Mouse (Mus musculus) gonadal fat pad, adult 2 months (tissue): ENCODE data around the gene Hnrnpl. TPM values are rescaled to one million over a fixed set of nuclear protein-coding genes. Genes with fewer than 3 reads are reported as not detected.

Experiments
- DNase-seq: peaks from one replicate; pipeline ENCODE4 v3.0.0-alpha.2; 2012; ENCODE audit warnings: low read depth
- polyA plus RNA-seq: library from polyadenylated mRNA; depleted of rRNA; stranded (reverse); fragments of >200 nt; gene quantifications from 2 replicates; pipeline ENCODE4 v1.2.3, GENCODE M21; 2012

The Hnrnpl gene
- polyA plus RNA-seq, 1 experiment, result 302 TPM

DNA sequence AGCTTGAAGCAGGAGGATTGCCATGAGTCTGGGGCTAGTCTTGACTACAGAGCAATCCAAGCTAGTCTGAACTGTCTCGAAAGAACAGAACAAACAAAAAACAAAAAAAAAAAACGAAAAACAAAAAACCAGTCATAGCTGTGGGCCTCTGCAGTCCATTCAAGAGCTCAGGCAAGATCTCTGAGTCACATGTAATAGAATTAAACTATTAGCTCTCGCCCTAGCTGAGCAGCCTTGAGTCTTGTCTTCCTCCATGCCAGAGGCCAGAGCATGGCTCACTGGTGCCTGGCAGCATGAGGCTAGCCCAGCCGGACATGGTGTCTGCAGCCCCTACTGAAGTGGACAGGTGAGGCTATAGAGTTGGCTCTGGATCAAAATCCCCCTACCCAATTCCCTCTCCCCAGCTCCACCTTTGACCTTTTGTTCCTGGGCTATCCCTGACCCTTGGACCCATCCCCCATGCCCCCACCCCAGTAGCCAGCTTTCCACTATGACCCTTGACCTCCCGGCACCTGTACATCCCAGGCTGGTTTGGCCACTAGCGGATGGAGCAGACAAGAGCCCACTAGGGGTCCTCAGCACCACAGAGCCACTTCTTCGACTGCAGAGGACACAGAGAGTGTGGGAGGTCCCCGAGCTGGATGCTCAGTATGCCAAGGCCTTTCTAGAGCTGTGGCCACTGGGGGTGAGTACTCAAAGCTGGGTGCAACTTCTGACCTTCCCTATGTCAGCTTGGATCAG lies 18.1 kb upstream of the Hnrnpl start:
- no peak for DNase-seq

DNA sequence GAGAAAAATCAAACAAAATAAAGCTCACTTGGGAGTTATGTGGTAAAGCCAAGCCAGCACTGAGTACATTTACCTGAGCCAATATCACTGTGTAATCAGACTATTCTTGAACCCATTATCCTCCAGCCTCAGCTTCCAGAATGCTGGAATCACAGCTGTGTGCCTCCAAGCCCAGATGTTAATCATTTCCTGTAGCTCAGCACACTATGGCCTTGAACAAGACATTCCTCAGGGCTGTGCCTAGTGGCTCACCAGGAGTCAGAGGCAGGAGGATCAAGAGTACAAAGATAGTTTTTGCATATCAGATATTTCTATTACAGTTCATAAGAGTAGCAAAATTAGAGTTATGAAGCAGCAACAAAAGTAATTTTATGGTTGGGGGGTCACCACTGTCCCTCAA lies 16.6 kb upstream of the Hnrnpl start:
- no peak for DNase-seq

DNA sequence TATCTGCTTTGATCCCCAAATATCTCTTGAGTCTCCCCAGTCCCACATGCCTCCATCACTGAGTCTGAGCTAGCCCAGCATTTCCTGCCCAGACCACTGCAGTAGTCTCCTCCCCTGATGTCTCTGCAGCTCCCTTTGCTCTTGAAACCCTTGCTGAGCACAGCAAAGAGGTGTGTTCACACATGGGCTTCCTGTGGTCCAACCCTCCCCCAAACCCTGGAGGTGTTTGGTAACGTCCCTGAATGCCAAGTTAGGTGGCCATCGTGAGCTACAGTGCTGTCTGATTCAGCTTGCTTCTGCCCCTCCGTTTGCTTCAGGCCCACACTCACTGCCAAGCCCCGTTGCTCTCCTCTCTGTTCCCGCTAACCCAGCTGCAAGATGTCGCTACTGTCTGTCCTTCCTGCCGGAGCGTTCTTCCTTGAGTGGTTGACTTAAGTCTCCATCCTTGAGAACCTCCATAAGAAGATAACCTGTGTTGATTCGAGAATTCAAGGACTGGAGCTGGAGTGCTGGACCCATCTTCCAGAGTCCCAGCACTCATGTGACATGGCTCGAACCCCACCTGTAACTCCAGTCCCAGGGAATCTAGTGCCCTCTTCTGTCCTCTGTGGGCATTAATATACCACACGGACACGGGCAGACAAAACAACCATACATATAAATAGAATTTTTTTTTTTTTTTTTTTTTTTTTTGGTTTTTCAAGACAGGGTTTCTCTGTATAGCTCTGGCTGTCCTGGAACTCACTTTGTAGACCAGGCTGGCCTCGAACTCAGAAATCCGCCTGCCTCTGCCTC lies 15.8 kb upstream of the Hnrnpl start:
- DNase-seq, result no peak

DNA sequence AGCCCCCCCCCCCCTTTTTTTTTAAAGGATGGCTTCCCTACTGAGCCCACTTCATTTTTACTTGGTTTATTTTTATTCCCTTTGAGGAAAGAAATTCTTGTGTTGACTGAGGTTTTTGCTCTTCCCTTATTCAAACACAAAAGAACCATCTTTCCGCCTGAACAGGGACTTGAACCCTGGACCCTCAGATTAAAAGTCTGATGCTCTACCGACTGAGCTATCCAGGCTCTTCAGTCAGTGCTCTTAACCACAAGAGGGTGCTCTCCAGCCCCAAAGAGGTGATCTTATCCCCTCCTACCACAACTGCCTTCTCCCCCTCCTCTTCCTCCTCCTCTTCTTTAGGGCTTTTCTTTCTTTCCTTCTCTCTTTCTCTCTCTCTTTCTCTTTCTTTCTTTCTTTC lies 14.5 kb upstream of the Hnrnpl start:
- DNase-seq, result no peak

- no peak for DNase-seq
Observed at GRCm38 (mm10) chr7:28794496-28794895, 13.8 kb upstream of the Hnrnpl start.

DNA sequence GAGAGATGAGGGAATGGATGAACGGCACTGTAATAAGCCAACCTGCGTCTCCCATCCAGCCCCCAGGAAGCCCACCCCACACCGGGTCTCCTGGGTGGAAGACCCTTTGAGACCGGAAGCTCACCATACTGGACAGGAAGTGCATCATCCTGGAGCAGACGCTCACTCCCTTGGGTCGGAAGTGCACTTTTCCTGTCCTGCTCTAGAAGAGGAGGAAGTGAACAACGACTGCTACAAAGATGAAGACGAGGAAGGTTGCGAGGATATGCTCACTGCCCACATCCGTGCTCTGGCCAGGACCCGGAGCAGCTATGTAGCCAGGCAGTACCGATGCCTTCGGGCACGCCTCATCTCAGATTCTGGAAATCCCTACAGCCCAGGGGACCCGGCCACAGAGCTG lies 12.5 kb upstream of the Hnrnpl start:
- no peak for DNase-seq

DNA sequence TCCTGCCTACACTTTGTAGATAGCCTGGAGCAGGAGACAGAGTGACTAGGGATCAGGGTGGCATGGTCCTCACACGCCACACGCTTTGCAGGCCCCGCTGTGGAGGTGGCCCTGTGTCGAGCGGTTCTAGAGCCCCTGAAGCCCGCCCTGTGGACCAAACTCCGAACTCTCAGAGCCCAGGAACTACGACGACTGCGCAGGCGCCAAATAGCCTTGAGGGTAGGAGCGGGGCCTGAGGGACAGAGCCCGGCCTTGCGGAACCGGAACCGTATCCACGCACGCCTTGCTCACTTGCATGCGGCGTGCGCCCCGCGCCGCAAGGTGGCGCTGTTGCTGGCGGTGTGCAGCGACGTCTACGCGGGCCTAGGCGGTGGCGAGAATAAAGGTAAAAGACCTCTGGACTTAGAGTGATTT lies 11.8 kb upstream of the Hnrnpl start:
- no peak for DNase-seq

GRCm38 (mm10) chr7:28799994-28800393 lies 8.3 kb upstream of the Hnrnpl start:
- no peak for DNase-seq

GRCm38 (mm10) chr7:28801451-28801850 lies 6.9 kb upstream of the Hnrnpl start:
- DNase-seq, result no peak

DNA sequence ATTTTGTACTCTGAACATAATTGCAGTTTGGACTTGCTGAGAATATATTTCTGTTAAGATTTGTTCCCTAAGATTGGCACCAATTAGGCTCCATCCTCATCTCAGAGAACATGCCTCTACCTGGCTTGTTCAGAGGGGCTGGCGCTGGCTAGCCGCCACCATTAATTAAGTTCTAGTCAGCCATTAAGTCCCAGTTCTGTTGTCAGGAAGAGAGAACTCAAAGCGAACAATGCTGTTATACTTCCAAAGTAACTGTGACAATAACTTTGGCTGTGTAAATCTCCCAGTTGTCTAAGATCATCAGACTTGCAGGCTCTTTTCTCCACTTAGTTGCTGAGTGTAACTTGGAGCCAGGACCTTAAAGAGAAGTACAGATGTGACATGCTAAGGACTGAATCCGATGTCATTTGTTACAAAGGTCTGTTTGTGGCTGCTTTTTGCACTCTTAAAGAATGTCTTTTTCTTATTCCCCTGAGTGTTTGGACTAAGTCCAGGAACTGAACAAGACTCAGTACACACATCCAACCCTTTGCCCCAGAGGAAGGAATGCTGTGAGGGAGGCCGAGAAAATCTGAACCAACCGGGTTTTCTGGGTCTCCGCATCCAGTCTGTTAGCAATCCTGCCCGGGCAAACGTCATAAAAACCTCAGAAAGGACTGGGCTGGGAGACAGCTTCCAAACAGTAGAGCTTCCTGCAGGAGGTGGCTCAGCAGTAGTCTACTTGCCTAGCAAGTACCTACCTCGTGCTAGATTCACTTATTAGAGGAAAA lies 6.3 kb upstream of the Hnrnpl start:
- peak; percentile 96 for DNase-seq

GRCm38 (mm10) chr7:28802846-28803588 lies 5.3 kb upstream of the Hnrnpl start:
- DNase-seq, result no peak

- no peak for DNase-seq
Observed at GRCm38 (mm10) chr7:28803756-28804155, 4.6 kb upstream of the Hnrnpl start.

DNA sequence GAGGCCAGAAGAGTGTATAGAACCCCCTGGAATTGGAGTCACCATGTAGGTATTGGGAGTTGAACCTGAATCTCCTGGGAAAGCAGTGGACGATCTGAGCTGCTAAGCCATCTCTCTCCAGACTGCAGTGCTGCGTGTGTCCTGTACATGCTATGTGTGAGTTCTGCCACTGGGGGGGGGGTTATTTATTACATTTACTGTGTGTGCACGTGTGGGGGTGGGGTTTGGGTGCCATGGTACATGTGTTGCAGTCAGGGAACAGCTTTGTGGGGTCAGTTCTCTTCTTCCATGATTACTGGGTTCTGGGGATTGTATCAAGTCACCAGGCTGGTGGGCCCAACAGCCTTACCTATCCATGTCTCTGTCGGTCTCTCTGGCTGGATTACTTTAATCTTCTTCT lies 1.5 kb upstream of the Hnrnpl start:
- no peak for DNase-seq

- no peak for DNase-seq
Observed at GRCm38 (mm10) chr7:28807641-28808220, 610 bp upstream of the Hnrnpl start.

DNA sequence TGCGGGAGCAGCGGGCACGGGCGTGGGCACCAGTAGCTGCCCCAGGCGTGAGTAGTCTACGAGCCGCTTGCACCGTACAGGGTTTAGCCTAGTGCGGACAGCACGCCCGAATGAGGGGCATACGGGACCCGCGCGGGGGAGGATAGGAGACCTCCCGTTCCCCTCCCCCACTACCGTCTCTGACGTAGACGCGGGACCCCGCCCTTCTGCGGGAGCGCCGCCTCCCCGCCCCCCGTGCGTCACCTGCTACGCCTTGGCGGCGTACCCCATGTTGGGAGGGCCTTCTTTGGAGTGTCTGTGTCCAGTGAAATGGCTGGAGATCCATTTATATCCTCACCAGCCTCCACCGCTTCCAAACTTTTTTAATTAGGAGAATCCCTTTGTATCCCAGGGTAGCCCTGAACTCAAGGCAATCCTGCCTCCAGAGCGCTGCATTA lies 634 bp downstream of the Hnrnpl start:
- DNase-seq, result no peak

DNA sequence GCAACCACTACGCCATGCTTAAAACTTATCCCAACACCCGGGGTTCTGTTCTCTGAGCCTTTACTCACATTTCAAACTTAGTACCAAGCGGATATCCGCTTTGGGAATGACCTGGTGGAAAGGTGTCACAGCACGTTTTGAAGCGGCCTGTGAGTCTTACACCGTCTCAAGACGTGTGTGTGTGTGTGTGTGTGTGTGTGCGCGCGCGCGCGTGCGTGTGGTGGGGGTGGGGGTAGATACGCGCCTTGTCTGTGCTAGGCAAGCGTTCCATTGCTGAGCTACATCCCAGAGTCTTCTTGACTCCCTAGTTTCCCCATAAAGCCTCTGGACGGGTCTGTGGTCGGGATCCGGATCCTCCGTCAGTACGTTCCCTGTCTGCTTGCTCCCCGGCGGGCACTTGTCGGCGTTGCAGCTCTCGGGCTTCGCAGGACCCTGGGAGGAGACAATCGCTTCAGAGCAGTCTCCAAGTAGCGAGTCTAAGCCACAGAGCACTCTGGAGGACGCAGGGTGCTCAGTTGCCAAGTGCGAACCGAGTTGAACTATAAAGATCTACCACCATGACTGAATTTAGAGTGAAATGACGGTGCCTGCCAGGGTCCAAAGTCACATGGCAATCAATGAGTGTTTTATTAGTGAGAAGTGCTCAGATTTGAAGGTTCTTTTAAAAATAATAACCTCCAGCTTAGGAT lies 1.2 kb downstream of the Hnrnpl start:
- no peak for DNase-seq

- peak; percentile 98 for DNase-seq
Observed at GRCm38 (mm10) chr7:28810107-28811066, 2.0 kb downstream of the Hnrnpl start.

DNA sequence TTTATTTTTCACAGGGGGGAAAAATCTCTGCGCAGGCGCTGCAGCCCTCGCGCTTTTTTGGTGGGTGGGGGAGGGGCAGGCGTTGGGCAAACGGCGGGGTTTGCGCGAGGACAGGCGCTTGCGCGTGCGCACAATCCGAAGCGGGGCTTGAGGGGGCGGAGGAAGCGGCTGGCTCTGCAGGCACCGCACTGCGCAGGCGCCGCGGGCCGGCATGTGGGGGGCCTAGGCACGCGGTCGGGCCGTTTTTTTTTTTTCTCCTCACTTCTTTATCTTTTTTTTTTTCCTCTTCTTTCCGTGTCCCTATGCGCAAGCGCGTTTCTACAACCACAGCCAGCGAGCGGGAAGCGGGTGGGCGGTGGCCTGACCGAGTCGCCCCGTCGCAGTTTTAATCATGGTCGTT lies 2.9 kb downstream of the Hnrnpl start:
- no peak for DNase-seq

GRCm38 (mm10) chr7:28811640-28812275 lies 3.4 kb downstream of the Hnrnpl start:
- no peak for DNase-seq
